Mouse (Mus musculus): ENCODE measurements around the gene Tmem159.

Gene Tmem159

GRCm38 (mm10) chr7:120102164-120102972 is at the start of gene Tmem159:
Tmem159 (plus strand) TSS chr7:120102353.
- DNase-seq: peak; percentile 26

DNA sequence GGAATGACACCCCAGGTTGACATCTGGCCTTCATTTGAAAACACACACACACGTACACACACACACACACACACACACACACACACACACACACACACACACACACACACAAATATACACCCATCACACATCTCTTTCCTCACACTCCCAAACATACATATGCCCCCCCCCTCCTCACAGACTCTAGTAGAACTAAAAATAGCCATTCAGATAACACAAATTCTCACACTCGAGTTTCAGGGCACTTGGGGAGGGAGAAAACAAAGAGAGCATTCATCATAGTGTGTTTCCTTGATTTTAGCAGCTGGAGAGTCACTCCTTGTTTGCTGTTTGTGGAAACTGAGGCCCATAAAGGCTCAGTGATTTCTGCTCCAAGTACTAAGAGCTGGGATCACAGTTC is 48.1 kb upstream of the Tmem159 start:
- DNase-seq: no peak

DNA sequence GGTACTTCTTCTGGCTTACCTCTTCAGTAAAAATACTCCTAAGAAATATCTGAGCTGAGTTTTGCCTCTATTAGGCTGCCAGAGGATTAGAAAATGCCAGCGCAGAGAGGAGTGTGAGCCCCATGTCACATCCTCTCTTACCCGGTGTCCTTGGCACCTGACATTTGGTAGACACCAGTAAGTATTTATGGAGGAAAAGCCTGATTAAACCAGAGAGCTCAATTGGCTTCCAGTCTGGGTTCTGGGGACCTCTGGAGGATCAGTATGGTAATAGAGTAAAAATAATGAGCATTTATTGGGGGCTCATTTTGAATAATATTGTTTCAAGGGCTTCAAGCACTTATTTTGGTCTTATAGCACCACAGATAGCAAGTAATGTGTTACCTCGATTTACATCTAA is 46.7 kb upstream of the Tmem159 start:
- DNase-seq: no peak

DNA sequence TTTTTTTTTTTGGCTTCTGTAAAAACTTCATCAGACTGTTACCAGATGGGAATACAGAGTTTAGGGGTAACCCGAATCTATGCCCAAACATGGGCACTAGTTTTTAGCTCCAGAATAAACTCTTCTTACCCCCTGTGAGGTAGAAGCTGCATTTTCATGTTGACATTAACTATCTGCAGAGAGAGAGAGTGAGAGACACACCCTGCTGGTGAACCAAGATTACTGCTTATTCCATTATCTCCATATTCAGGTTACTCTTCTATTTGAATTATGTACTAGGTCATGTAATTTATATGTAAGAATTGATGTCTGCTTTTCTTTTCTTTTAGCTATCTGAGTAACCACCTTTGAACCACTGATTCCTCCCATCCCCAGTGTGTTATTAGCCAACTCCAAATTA is 38.1 kb upstream of the Tmem159 start:
- no peak for DNase-seq

DNA sequence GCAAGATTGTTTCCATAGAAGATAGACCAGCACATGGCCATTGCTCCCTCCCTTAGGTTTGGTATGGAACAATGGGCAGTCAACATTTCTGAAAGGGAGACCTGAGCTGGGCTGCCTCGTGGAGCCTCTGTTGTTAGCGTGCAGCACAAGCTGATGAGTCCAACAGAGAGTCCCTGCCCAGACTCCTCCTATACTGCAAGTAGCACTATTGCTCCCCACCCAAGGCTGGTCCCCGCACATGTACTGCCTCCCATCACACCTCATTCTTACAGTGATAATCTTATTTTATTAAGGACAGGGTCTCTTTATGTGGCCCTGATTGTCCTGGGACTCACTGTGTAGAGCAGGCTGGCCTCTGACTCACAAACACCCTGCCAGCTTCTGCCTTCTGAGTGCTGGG is 34.0 kb upstream of the Tmem159 start:
- no peak for DNase-seq

DNA sequence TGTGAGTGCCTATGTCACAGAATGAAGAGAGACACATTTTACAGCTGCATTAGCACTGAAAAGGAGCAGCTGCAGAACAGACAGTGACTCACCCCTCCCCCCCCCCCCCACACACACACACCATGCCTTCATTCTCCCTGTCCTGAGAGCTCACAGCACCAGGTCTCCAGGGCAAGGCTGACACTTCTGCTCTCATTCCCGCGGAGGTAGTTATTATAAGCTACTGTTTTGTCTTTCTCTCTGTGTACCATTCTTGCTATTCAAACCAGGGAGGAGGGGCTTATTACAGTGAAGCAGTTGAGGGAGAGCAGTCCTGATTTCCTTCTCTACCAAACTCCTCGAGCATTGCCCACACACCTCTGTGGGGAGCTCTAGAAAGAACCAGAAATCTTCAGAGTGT is 33.0 kb upstream of the Tmem159 start:
- DNase-seq: no peak

- no peak for DNase-seq
Observed at GRCm38 (mm10) chr7:120080177-120080576, 22.0 kb upstream of the Tmem159 start.

DNA sequence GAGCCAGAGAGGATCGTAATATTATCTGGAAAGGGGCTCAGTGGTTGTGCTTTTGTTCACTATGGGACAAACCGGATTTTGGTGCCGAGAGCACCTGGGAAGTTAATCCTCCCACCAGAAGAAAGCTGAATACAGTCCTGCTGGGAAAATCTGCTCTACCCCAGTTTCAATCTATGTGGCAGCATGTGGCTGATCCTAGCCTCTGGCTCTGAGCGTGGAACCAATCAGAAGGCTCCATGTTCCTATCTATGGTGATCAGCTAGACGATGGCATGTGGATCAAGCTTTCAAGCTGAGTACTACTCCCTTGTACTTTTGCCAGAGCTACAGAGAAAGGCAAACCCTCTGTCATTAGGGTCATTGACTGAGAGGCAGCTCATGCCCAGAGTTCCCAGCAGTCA is 9.1 kb upstream of the Tmem159 start:
- no peak for DNase-seq

GRCm38 (mm10) chr7:120094216-120094615 is 7.9 kb upstream of the Tmem159 start:
- DNase-seq: no peak

DNA sequence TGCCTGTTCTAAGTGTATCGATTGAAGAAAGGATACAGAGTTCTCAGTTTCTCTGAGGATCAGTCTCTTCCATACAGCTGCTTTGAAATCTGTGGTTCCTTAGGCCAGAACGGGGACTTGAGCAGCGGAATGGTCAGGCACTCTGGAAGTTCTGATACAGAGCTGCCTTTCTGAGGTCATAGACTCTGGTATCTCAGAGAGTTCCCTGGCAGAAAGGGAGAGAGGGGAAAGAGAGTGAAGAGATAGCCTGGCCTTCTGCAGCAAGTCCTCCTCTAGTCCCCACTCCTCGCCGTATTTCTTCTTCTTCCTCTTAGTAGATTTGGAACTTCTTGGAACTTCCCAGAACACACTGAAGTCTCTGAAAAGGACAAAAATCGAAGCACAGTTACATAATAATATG is 7.0 kb upstream of the Tmem159 start, which contains the start of gene Dnah3:
TSS of gene Dnah3 (minus strand) at position 101 of the 400 bp plus-strand sequence.
- no peak for DNase-seq

GRCm38 (mm10) chr7:120097845-120098244 is 4.3 kb upstream of the Tmem159 start:
- DNase-seq: peak; percentile 10

- peak; percentile 33 for DNase-seq
Observed at GRCm38 (mm10) chr7:120098403-120098802, 3.8 kb upstream of the Tmem159 start.

DNA sequence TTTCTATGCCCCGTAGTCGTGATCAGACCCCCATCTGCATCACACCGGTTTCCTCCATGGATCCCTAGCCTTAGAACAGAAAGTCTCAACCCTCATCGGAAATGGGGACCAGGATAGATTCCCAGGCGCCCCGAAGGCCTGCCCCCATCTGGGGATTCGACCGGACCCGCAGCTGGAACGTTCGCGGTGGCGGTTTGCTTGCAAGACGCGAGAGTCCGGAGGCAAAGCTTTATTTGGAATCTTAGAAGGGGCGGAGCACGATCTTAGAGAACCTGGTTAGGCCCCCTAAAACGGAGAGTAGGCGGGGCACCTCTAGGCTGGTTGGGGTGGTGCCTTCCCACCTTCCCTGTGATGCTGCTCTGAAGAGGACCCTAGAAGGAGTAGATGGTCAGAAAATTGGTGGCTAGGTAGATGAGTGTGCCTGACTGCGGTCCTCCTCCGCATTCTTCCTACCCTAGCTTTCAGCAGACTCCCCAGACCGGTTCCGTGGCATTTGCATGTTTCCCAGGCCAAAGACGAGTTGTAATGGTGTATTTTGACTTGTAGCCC is 940 bp downstream of the Tmem159 start:
- DNase-seq: no peak

- DNase-seq: no peak
Observed at GRCm38 (mm10) chr7:120104975-120105374, 2.8 kb downstream of the Tmem159 start.

DNA sequence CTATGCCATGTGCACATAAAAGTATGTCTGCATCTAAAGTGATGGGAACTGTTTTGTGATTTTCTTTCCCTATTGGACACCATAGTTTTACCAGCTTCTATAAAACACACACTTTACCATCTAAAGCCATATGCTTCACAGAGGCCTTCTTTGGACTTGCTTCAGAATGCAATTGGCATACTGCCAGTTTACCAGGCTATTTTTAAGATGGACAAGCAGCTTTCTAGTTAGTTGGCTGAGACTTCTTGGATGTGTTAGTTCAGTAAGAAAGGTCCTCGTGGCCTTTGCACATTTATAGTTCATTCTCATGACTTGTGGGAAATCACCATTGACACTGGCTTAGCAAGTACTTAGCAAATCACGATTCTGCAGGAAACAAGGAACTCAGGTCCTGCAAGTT is 4.2 kb downstream of the Tmem159 start:
- no peak for DNase-seq

DNA sequence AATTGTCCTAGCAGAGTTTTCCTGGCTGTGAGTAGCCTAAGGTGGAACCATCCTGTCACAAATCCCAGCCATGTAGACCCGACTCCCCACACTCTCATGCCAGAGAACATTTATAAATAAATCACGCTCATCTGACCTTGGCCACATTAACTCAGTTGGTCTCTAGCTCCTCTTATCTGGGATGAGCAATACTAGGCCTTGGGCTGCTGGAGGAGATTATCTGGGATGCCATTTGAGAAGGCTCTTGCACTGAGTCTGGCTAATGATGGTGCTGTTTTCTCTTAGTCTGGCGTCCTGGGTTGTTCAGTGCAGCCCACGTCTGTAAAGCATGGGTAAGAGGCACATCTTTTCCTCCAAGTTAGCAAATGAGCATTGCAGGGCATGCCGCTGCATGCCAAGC is 7.5 kb downstream of the Tmem159 start:
- DNase-seq: no peak

- DNase-seq: no peak
Observed at GRCm38 (mm10) chr7:120116976-120117375, 14.8 kb downstream of the Tmem159 start.

- DNase-seq: no peak
Observed at GRCm38 (mm10) chr7:120117529-120117928, 15.4 kb downstream of the Tmem159 start.

DNA sequence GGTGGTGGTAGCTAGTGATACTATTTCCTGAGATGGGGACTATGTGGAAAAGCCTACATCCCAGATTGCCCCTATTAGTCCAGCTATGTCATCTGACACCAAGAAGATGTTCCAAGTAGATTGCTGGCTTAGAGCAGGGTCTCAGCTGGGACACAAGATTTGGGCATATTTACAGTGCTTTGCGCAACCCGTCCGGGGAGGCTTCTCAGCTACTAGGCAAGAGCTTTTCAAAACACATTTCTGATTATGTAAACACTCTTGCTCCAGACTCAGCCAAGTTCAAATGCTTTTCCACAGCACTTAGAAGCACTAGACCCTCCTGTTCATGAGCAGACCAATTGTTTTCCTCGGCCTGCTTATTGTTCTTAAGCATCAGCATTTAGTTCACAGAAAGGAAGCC is 21.6 kb downstream of the Tmem159 start:
- DNase-seq: no peak

DNA sequence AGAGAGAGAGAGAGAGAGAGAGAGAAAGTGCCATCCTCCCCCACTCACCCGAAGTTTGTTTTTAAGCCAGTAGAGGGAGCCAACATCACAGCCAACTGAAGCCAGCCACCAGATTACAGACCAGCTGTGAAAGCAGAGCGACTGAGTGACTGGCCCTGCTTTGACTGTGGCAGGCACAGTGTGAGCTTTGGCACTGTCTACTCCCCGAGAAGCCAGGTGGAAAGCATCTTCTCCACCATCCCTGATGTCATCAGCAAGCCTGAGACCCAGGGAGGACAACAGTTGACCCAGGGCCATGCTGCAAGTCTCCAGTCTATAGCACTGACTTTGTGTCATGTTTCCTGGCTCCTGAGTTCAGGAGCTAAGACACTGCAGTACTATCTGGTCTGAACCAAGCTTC is 22.7 kb downstream of the Tmem159 start:
- DNase-seq: peak; percentile 19

DNA sequence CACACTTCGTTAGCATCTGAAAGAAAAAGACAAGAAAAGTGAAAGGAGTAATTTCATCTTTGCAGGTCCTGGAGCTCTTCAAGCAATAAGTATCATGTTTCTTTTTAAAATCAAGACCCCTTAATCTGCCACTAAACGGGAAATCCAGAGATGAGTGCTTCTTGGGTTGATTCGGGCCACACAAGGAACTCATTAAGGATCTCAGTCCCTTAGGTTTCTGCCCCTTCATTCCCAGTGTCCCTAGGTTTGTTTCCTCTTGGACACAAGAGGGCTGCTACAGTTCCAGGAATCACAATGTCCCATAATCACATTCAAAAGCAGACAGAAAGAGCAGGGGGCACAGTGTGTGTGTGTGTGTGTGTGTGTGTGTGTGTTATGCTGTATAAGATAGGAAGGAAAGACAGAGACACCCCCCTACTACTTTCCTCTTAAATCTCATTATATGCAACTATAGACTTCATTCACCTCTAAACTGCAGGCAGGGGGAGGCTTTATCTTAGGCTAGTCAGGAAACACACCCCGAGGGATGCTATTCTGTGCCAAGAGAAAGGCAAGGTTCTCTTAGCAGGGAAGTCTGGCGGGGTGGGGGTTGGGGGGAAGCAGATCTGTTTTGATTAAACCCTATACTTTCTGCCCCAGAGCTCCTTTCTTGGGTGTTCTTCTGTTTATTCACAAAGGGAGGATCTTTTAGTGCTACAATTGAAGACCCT is 25.0 kb downstream of the Tmem159 start:
- no peak for DNase-seq

DNA sequence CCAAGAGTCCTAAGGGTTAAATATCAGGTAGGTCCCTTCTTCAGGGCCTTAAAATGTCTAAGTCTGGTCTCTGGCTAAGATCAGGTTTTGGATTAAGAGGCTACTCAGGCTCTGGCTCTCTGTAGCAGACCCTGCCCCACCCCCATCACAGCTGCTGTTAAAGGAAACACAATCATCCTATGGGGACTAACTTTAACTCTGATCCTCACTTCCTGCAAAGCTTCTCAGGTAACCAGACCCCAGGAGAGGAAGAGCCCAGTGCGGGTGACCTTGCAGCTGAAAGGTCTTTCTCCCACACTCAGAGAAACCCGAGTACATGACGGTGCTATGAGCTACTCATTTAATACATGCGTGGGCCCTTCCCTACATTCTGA is 25.5 kb downstream of the Tmem159 start:
- DNase-seq: no peak

DNA sequence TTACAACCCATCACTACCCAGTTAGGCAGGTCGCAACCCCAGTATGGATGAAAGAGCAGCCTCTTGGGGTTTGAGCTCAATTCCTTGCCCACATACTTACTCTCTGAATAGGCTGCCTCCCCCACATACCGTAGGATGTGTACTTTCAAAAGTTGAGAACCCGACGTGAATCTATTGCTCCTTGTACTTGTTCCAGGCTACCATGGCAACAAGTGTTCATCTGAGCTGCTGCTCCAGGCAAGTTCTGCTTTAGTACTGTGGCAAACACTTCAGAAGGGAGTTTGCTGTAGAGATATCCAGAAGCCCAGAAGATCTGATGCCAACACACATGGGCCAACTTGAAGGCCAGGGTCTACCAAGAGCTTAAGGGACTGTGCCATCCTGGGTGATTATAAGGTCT is 26.8 kb downstream of the Tmem159 start:
- DNase-seq: no peak

DNA sequence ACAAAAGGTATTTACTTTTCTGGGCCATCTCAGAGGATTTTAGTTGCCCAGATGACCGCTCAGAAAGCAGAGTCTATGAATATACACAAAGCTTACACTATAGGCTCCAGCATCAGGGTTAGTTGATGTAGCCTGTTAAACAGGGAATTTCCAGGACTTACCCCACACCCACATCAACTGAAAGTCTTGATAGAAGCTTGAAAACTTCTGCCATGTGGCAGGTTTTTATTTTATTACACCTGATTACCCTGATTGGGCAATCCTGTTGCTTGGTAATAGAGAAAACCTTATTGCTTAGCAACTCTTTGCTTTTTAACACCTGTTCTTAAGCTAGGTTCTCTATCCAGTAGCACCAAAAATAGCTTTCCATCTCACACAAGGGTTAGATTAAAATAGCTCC is 40.6 kb downstream of the Tmem159 start:
- DNase-seq: no peak

Measured in thymus, postnatal 25 days (tissue).